Mouse (Mus musculus) forelimb bud, embryonic 11.5 days (tissue): ENCODE measurements around the gene Capn2.

Source experiments
- DNase-seq: peaks from one replicate; pipeline ENCODE4 v3.0.0-alpha.2; 2012; ENCODE audit warnings: low read depth, low spot score

Capn2 gene

GRCm38 (mm10) chr1:182501815-182502405 is 15.5 kb downstream of the Capn2 start:
- DNase-seq: no peak

GRCm38 (mm10) chr1:182500843-182501242 is 16.6 kb downstream of the Capn2 start:
- peak; percentile 32 for DNase-seq

GRCm38 (mm10) chr1:182500224-182500623 is 17.2 kb downstream of the Capn2 start:
- DNase-seq: no peak

GRCm38 (mm10) chr1:182499443-182500089 is 17.8 kb downstream of the Capn2 start:
- no peak for DNase-seq

GRCm38 (mm10) chr1:182497736-182498135 is 19.7 kb downstream of the Capn2 start:
- no peak for DNase-seq

GRCm38 (mm10) chr1:182496685-182497084 is 20.7 kb downstream of the Capn2 start:
- DNase-seq: no peak

- DNase-seq: no peak
These were observed 22.9 kb downstream of the Capn2 start for GRCm38 (mm10) chr1:182494285-182495145.

- DNase-seq: no peak
These were observed 25.6 kb downstream of the Capn2 start for GRCm38 (mm10) chr1:182491839-182492238.

GRCm38 (mm10) chr1:182490568-182490967 is 26.8 kb downstream of the Capn2 start:
- DNase-seq: no peak

GRCm38 (mm10) chr1:182489803-182490452 is 27.5 kb downstream of the Capn2 start:
- DNase-seq: peak; percentile 83

- no peak for DNase-seq
These were observed 28.9 kb downstream of the Capn2 start for GRCm38 (mm10) chr1:182488503-182488902.

GRCm38 (mm10) chr1:182483910-182484274 is 33.5 kb downstream of the Capn2 start:
- DNase-seq: no peak

- no peak for DNase-seq
These were observed 34.2 kb downstream of the Capn2 start for GRCm38 (mm10) chr1:182482991-182483909.

GRCm38 (mm10) chr1:182481646-182482295 is 35.6 kb downstream of the Capn2 start:
- no peak for DNase-seq

- DNase-seq: no peak
These were observed 36.3 kb downstream of the Capn2 start for GRCm38 (mm10) chr1:182481138-182481537.

- no peak for DNase-seq
These were observed 38.5 kb downstream of the Capn2 start for GRCm38 (mm10) chr1:182478935-182479334.

GRCm38 (mm10) chr1:182475005-182475796 is 42.2 kb downstream of the Capn2 start:
- no peak for DNase-seq

- no peak for DNase-seq
These were observed 51.4 kb downstream of the Capn2 start for GRCm38 (mm10) chr1:182465978-182466377.

GRCm38 (mm10) chr1:182465309-182465708 is 52.1 kb downstream of the Capn2 start:
- DNase-seq: no peak

GRCm38 (mm10) chr1:182461813-182462212 is 55.6 kb downstream of the Capn2 start:
- DNase-seq: no peak
